Mouse (Mus musculus): ENCODE measurements around the gene Zbtb8a. TPM values are rescaled to one million over a fixed set of nuclear protein-coding genes. Genes with fewer than 3 reads are reported as not detected.

The Zbtb8a gene
- polyA plus RNA-seq (2014; fragmentation: Illumina TruSeq; extraction: RNeasy Lipid Tissue Mini Kit (QIAGEN cat#74804); ENCODE audit: low read depth, low replicate concordance), result 0.99 TPM

DNA sequence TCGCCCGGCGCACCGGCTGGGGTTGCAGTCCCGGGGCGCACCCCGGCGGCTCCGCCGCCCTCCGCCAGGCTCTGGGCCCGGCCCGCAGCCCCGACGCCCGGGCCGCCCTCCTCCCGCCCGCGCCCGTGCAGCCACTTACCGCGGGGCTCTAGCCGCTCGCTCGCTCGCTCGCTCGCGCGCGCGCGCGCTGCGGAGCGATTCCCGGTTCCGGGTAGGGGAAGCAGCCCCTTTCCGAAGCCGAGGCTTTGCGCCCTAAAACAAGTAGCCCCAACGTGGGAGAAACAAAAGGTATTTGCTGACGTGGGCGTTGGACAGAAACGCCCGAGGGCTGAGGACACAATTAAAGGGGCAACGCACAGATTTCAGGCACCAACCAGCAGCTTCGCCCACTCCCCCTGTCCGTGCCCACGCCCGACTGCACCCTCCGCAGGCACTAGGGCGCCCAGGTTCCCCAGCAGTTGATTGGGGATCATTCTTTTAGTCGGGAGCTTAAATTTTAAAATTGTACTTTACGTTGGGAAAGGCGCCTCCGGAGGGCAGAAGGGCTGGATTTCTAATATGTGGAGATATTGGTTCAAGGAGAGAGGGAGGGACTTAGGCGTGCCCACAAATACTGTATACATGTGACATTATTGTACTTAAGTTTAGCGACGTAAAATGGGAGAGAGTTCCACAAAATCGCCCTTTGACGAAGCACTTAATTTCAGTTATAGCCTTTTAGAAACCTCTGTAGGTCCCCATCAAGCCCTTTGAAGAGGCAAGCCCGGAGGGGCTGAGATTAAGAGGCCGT is at the start of gene Zbtb8a:
TSS of gene Zbtb8a (minus strand) at position 516 of the 790 bp plus-strand sequence.

DNA sequence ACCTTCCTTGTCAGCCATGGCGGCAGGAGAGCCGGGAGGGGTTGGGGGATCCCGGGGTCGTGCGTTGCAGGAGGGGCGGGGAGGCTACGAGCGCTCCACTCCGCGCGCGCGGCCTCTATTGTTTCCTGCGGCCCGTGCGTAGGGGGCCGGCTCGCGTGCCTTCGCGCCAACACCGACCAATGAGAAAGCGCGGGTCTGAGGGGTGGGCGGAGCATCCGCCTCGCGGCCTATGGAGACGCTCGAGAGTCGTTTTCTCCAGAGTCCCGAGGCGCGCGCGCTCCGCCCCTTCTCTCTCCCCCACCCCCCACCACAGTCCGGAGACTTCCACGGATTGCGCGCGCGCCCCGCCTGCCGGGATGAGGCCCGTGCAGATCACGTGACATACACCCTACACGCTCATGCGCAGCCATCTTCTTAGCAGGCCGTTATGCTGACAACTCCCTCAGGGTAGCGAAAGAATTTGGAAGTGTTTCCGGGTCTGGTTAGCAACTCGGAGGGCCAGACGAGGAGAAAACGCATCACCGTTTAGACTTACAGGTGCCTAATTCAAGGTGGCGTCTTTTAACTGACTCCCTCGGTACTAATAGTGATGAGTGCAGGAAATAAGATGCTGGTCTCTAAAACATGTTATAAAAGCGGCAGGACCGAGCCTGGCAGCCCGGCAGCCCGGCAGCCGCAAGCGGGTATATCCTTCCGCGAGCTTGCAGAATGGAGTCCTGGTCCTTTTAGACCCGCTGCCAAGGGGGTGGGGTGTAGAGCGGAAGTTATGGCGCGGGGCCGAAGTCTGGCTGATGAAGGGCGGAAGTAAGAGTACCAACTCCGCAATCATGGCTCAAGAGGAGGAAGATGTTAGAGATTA is 42.5 kb downstream of the Zbtb8a start, which contains the start of the genes Rbbp4 and Zbtb8os:
TSS of gene Rbbp4 (minus strand) at position 155 of the 859 bp plus-strand sequence.
TSS of gene Zbtb8os (plus strand) at position 480 of the 859 bp plus-strand sequence.

Other genes with a start within 250 kb of the Zbtb8a start
- 2.0 TPM for gene Fndc5, start 241.1 kb downstream of the Zbtb8a start, polyA plus RNA-seq (2014; fragmentation: Illumina TruSeq; extraction: RNeasy Lipid Tissue Mini Kit (QIAGEN cat#74804); ENCODE audit: low read depth, low replicate concordance)
- 55.9 TPM for gene S100pbp, start 188.4 kb downstream of the Zbtb8a start, polyA plus RNA-seq (2014; fragmentation: Illumina TruSeq; extraction: RNeasy Lipid Tissue Mini Kit (QIAGEN cat#74804); ENCODE audit: low read depth, low replicate concordance)
- 11.2 TPM for gene Yars, start 188.4 kb downstream of the Zbtb8a start, polyA plus RNA-seq (2014; fragmentation: Illumina TruSeq; extraction: RNeasy Lipid Tissue Mini Kit (QIAGEN cat#74804); ENCODE audit: low read depth, low replicate concordance)
- gene C77080, start 116.7 kb downstream of the Zbtb8a start, polyA plus RNA-seq (2014; fragmentation: Illumina TruSeq; extraction: RNeasy Lipid Tissue Mini Kit (QIAGEN cat#74804); ENCODE audit: low read depth, low replicate concordance), result 0.76 TPM
- not detected for gene Sync, start 90.5 kb downstream of the Zbtb8a start, polyA plus RNA-seq (2014; fragmentation: Illumina TruSeq; extraction: RNeasy Lipid Tissue Mini Kit (QIAGEN cat#74804); ENCODE audit: low read depth, low replicate concordance)
- 217 TPM for gene Rbbp4, start 42.7 kb downstream of the Zbtb8a start, polyA plus RNA-seq (2014; fragmentation: Illumina TruSeq; extraction: RNeasy Lipid Tissue Mini Kit (QIAGEN cat#74804); ENCODE audit: low read depth, low replicate concordance)
- 174 TPM for gene Zbtb8os, start 42.4 kb downstream of the Zbtb8a start, polyA plus RNA-seq (2014; fragmentation: Illumina TruSeq; extraction: RNeasy Lipid Tissue Mini Kit (QIAGEN cat#74804); ENCODE audit: low read depth, low replicate concordance)
- not detected for gene Zbtb8b, start 62.7 kb upstream of the Zbtb8a start, polyA plus RNA-seq (2014; fragmentation: Illumina TruSeq; extraction: RNeasy Lipid Tissue Mini Kit (QIAGEN cat#74804); ENCODE audit: low read depth, low replicate concordance)
- 20.8 TPM for gene Bsdc1, start 83.5 kb upstream of the Zbtb8a start, polyA plus RNA-seq (2014; fragmentation: Illumina TruSeq; extraction: RNeasy Lipid Tissue Mini Kit (QIAGEN cat#74804); ENCODE audit: low read depth, low replicate concordance)
- not detected for gene Tssk3, start 112.9 kb upstream of the Zbtb8a start, polyA plus RNA-seq (2014; fragmentation: Illumina TruSeq; extraction: RNeasy Lipid Tissue Mini Kit (QIAGEN cat#74804); ENCODE audit: low read depth, low replicate concordance)
- not detected for gene Fam229a, start 113.1 kb upstream of the Zbtb8a start, polyA plus RNA-seq (2014; fragmentation: Illumina TruSeq; extraction: RNeasy Lipid Tissue Mini Kit (QIAGEN cat#74804); ENCODE audit: low read depth, low replicate concordance)
- 47.1 TPM for gene Marcksl1, start 135.5 kb upstream of the Zbtb8a start, polyA plus RNA-seq (2014; fragmentation: Illumina TruSeq; extraction: RNeasy Lipid Tissue Mini Kit (QIAGEN cat#74804); ENCODE audit: low read depth, low replicate concordance)
- 44.3 TPM for gene Hdac1, start 164.6 kb upstream of the Zbtb8a start, polyA plus RNA-seq (2014; fragmentation: Illumina TruSeq; extraction: RNeasy Lipid Tissue Mini Kit (QIAGEN cat#74804); ENCODE audit: low read depth, low replicate concordance)
- 0.41 TPM for gene Lck, start 195.5 kb upstream of the Zbtb8a start, polyA plus RNA-seq (2014; fragmentation: Illumina TruSeq; extraction: RNeasy Lipid Tissue Mini Kit (QIAGEN cat#74804); ENCODE audit: low read depth, low replicate concordance)
- gene Fam167b, start 200.4 kb upstream of the Zbtb8a start, polyA plus RNA-seq (2014; fragmentation: Illumina TruSeq; extraction: RNeasy Lipid Tissue Mini Kit (QIAGEN cat#74804); ENCODE audit: low read depth, low replicate concordance), result 3.1 TPM
- gene Eif3i, start 222.5 kb upstream of the Zbtb8a start, polyA plus RNA-seq (2014; fragmentation: Illumina TruSeq; extraction: RNeasy Lipid Tissue Mini Kit (QIAGEN cat#74804); ENCODE audit: low read depth, low replicate concordance), result 20.2 TPM
- 36.2 TPM for gene Tmem234, start 222.6 kb upstream of the Zbtb8a start, polyA plus RNA-seq (2014; fragmentation: Illumina TruSeq; extraction: RNeasy Lipid Tissue Mini Kit (QIAGEN cat#74804); ENCODE audit: low read depth, low replicate concordance)
- gene Dcdc2b, start 236.1 kb upstream of the Zbtb8a start, polyA plus RNA-seq (2014; fragmentation: Illumina TruSeq; extraction: RNeasy Lipid Tissue Mini Kit (QIAGEN cat#74804); ENCODE audit: low read depth, low replicate concordance), result not detected
- 11.4 TPM for gene Iqcc, start 241.0 kb upstream of the Zbtb8a start, polyA plus RNA-seq (2014; fragmentation: Illumina TruSeq; extraction: RNeasy Lipid Tissue Mini Kit (QIAGEN cat#74804); ENCODE audit: low read depth, low replicate concordance)
- gene Ccdc28b, start 245.8 kb upstream of the Zbtb8a start, polyA plus RNA-seq (2014; fragmentation: Illumina TruSeq; extraction: RNeasy Lipid Tissue Mini Kit (QIAGEN cat#74804); ENCODE audit: low read depth, low replicate concordance), result 2.7 TPM

Measured in adrenal gland, adult 10 weeks (tissue).